Mouse (Mus musculus): ENCODE measurements around the gene 4930579F01Rik.

4930579F01Rik gene

DNA sequence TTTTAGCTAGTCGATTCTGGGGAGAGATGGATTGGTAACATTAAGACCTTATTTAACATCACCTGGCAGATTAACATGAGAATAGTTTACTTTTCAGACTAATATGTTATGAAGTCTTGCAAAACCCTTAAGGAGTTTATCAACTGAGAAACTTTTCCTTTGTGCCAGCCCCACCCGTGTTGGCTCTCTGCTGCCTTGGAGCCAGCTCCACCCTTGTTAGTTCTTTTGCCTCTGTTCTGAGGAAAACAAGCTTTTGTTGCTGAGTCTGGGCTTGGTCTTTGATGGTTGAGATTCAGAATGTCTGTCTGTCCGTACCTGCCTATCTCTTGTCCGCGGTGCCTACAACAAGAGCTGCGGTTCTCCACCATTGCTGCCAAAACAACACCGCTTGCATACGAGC, 22.5 kb upstream of the 4930579F01Rik start:
- DNase-seq (ENCODE audit: low spot score) = no peak

DNA sequence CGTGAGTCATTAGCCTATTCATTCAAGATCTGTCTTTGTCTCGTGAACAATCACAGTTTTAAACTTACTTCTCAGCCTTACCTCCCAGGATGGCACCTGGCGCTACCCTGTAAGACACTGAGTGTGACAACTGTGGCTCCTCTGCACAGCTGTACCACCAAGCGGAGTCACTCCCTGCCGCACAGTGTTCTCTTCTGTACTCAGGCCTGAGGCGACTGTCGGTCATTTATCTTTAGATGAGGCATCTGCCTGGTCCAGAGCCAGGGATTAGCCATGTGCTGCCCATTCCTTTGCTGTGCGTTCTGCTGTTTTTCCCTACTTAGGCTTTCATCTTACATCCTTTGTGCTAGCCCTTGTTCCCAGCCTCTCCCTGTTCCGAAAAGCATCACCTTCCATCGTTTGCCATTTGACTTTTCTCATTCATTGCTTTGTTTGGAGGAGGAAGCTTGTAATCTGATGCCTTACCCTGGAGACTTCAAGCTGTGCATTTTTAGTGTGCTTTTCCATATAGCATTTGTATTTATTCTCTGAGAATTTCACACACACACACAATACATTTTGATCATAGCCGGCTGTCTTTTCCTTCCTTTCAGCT, 21.9 kb upstream of the 4930579F01Rik start:
- DNase-seq (ENCODE audit: low spot score) = no peak

DNA sequence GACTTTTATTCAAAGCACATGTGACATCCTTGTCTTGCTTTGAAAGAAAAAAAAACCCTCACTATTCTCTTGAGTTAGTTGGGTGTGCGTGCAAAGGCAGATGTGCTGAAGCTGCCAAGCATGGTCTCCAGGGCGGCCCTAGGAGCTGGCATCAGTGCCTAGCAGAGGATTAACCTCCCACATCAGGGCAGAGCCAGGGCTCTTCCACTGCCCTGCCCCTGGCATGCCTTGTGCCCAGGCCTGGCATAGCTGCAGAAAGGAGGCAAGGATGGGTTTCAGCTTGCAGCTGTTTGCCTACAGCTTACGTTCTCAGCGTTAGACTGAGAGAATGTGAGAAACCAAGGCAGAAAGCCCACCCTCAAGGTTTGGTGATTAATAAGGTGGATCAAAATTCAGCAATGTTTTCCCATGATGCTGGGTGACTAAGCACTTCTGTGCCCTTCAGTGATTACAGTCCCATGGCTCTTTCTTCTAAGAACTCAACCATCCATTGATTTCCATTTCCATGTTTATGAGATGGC, 18.9 kb upstream of the 4930579F01Rik start:
- DNase-seq (ENCODE audit: low spot score) = no peak

DNA sequence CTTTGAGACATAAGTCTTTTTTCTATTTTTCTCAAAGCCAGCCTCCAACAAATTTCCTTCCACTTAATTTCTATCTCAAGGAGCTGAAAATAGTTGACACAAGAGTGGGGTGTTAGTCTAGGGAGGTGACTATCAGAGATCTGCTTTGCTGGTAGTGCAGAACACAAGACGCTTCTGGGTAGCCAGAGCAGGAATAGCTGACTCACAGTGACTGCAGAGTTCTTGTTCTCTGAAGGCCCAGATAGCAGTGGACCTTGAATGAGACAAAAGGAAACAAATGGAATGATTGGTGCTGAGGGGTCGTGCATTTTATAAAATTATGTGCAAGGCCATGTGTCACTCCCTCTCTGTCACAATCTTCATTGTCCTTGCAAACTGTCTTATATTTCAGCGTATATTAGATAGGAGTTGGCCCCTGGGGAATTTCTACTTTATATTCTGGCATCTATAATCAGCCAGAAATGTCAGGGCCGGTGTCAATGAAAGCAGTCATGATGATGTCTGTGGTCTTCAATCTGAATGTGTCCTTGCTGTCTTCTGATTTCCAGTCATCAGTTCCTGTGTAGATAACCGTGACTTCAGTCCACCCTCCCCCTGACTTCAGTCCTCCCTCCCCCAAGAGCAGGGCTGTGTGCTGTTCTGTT, 16.9 kb upstream of the 4930579F01Rik start:
- DNase-seq (ENCODE audit: low spot score) = no peak

DNA sequence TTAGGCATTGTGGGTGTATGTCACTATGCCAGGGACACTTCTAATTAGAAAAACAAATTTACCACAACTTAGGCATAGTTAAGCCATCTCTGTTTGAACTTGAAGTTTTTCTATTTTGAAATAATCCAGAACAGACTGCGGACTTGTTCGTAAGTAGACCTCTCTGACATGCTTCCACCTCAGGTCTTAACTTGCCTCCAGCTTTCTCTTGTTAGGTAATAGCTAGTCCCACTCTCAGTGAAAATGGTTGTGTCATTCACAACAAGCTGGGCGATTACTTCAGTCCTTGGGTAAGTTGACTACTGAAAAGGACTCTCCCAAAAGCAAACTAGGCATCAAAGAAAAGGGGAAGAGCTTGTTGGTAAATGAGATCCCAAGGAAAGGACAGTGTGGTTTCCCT, 15.2 kb upstream of the 4930579F01Rik start:
- DNase-seq (ENCODE audit: low spot score) = no peak

DNA sequence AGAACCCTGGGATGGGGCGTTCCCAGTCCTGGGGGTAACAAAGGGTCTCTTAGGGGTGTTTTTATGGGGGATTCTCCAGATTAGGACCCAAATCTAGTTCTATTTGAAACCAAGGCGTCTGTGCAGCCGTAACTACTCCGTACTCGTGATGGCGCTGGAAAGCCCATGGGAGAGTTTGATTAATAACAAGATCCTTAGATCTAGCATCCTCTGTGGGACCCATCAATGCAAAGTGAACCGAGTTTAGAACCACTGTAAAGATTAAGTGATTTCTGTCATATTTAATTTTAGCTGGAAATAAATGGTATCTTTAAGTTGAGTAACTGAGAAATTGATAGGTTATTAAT, 5.1 kb upstream of the 4930579F01Rik start:
- no peak for DNase-seq (ENCODE audit: low spot score)

DNA sequence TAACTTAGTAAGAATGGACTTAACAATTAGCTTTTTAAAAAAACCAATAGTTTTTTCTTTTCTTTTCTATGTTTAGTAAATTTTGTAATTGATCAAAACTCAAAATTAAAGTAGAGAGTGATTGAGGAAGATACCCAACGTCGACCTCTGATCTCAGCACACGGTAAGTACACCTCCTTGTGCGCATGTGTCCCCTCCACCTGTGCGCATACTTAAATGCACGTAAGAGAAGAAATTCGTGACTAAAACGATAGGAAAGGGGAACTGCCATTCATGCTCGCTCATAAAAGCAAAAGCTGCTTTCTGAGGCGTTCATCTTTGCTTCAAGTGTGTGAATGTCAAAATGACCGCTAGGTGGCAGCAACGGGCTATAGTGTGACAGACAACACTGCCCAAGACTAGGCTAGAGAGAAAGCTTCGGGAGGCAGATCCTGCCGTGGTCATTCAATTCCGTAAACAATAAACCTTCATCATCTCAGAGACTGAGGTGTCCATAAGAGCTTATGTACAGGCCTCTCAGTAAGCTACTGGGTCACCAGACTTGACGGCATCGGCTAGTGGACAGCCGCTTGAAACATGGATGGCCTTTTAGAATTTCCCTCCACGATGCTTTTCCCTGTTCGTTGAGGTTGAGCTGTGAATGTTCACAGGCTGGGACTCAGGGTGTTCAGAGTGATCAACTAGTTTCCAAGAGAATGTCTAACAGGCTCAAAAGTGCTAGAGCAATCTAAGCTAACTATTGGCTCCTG, 4.5 kb upstream of the 4930579F01Rik start:
- DNase-seq (ENCODE audit: low spot score) = peak; percentile 78

DNA sequence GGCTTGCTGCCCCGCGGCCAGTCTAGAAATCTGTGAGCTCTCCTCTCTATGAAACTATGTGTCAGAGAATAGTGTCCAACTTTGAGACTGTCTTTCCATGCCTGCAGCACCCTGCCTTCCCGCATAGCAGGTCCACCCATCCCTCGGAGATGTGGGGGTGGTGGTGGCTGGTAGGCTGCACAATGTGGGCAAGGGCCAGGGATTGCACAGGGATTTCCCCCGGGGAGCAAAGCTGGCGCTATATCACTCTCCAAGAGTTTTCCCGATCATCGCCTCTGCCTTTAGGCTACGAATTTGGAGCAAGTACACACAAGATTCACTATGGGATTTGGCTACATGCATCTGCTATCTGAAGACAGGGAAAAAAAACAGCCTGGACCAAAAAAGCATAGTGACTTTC, 3.9 kb upstream of the 4930579F01Rik start:
- DNase-seq (ENCODE audit: low spot score) = no peak

DNA sequence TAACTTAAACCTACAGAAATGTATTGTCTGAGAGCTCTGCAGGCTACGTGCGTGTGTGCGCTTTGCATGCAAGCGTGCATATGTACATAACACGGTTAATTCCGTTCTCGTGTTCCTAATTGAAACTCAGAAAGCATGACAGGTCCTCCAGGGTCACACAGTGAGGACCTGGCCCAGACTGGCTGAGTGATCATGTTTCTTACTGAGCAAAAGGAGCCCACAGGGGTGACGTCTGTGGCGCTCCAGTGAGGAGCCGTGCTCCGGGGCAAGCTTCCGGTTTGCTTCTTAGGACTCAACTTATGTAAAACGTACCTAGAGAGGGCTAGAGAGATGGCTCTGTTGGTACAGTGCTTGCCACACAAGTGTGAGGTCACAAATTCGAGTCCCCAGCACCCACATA, 3.5 kb upstream of the 4930579F01Rik start:
- no peak for DNase-seq (ENCODE audit: low spot score)

DNA sequence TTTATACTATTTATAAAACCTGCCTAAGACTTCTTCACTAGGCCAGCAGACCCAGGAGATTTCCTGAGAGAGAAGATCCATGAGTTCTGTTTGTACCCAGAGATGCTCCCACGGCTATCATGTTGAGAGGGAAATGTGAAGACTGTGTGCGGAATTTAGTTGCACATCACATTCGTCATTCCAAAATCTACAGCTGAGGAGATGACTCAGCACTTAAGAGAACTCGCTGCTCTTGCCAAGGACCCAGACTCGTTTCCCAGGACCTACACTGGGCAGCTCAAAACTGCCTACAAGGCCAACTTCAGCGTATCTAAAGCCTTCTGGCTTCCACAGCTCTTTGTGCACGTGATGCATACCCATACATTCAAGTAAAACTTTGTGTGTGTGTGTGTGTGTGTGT, 1.4 kb downstream of the 4930579F01Rik start:
- no peak for DNase-seq (ENCODE audit: low spot score)

DNA sequence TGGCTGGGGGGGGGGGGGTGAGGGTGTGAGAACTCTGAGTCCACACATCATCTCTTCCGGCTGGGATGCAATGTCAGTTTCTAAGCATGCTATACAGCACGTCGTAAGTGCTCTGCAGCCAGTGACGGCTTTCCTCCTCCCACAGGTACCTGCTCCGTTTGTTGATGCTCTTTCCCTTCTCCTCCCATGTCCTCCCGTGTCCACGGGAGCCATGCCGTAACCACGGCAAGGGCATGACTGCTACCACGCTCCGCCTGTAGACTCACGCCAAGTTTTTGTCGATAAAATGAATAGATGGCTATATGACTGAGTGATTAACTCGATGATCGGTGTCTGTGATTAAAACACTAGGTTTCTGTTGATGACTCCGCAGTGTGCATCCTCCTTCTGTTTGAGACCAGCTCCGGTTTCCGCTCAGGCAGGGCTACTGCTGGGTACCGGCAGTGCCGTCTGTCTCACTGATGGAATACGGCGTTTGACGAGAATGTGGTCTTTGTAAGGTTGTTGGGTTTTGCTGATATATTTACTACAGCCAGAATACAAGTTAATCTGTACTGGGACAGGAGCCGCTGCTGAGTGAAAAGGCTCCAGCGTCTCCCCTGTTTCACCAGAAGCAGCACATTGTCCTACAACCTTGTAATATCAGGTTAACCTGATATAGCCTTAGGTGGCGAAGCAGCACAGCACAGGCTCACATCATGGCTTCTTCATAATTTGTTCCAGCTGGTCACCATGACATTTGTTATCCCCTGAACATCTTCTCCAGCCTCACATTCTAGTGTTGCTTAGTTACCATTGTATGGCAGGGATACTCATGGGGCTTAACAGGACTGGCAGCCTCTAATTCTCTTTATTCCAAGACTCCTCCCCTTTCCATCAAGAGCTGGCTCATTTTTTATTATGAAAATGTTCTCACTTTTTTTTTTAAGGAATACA, 7.4 kb downstream of the 4930579F01Rik start:
- DNase-seq (ENCODE audit: low spot score) = no peak

DNA sequence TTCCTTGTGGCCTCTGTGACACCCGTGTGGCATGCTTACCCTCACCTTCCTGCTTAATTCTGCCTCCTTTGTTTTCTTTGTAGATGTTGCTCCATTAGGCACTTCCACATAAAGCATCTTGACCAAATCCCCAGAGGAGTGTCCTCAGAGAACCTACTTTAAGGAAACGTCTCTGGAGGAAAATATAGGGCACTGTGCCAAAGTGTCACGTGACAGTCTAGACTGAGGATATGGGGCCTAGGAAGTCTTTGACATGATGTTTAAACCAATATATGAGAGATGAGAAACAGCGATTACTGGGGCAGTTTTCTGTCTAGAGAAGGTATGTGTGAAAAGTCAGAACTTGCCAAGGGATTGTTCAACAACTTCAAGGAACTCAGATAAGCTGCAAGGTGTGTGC, 8.3 kb downstream of the 4930579F01Rik start:
- no peak for DNase-seq (ENCODE audit: low spot score)

DNA sequence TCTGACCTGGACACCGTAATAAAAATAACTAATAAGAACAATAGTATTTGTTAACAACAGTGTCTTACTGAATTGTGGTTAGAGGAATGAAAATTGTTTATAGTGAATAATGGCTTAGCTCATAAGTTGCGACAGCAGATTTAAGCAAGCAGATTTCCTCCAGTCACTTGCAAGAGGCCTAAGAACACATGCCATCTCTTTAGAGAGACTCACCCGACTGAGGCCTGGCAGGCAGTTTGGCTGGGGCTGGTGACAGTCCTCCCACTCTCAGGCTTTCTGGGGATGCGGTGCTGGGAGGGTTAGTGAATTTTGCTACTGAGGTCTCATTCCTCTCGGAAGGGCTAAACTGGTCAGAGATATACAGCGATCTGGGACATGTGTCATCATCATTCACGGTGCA, 10.3 kb downstream of the 4930579F01Rik start:
- DNase-seq (ENCODE audit: low spot score) = no peak

DNA sequence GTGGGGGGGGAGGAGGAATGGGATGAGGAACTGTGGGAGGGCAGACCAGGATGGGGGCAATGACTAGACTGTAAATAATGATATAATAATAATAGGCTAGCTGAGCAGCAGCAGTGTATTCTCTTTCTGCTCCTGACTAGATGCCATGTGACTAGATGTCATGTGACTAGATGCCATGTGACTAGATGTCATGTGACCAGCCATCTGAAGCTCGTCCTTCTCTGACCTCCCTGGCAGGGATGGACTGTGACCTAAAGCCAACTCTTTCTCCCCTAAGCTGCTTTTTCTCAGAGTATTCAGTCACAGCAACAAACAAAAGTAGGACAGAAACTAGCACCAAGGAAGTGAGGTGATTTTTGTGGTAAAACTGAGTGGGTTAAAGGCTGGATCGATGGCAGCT, 11.6 kb downstream of the 4930579F01Rik start:
- DNase-seq (ENCODE audit: low spot score) = no peak

DNA sequence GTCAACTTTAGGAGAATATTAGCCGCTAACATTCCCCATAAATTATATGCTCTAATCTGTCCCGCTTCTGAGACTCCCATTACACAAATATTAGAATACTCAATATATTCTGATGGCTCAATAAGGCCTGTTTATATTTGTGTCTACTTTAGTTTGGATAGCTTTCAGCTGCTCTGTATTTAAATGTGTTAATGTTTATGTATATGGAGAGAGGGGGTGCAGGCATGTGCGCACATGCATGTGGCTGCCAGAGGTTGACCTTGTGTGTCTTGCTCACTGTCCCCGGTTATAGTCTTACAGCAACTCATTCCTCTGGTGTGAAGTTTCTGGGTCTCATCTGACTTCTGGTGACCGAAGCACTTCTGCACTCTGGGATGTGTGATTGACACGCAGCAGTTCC, 18.1 kb downstream of the 4930579F01Rik start:
- DNase-seq (ENCODE audit: low spot score) = no peak

DNA sequence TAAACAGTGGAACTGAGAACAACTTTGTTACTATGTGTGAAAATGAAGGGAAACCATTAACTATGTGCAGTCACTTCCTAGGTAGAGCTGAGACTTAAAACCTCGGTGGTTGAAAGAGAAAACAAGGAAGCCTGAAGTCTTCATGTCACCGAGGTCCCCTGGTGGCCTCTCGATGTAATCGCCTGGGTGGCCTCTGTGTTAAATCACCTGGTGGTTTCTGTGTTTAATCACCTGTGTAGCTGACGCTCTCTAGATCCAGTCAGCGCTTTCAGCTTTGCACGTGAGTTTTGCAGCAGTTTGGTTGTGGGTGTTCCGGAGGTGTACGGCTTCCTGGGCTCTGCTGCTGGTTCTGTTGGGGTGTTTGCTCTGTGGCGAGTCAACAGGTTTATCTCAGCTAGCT, 20.3 kb downstream of the 4930579F01Rik start:
- DNase-seq (ENCODE audit: low spot score) = no peak

DNA sequence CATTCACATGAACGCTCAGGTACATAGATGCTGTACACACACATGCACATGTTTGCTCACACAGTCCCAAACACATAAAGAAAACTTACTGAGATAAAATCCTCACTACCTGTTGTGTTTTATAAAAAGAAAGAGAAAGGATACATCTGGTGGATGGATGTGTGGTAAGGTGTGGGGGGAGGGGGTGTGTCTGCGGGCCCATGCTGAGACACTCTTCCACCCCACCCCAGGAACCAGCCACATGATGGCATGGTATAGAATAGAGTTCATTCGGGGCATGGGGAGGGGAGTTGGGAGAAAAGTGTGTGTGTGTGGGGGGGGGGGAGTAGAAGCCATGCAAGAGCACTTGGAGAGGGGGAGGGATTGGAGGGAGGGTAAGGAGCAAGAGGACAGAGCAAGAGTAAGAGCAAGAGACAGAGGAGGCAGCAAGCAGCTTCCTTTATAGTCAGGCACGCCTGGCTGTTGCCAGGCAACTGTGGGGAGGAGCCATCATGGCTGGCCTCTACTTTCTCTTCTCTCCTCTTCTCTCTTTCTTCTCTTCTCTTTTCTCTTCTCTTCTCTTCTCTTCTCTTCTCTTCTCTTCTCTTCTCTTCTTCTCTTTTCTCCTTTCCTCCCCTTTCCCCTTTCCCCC, 31.0 kb downstream of the 4930579F01Rik start:
- DNase-seq (ENCODE audit: low spot score) = no peak

DNA sequence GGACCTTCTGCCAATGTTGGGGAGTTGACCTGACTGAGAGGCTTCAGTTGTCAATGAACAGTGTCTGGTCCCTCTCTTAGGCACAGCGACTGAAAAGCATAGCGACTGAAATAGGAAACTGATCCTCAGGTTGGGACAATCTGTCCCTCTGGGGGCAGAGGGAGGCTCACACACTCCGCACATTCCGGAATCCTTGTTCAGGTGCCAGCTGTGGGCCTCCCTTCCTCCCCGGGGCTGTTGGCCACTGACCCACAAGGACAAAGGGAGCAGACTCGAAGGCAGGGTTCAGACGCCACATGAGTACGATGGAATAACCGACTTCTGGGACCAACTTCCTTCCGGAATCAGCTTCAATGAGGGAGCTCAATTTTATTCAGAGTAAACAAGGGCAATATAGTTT, 32.0 kb downstream of the 4930579F01Rik start:
- no peak for DNase-seq (ENCODE audit: low spot score)

DNA sequence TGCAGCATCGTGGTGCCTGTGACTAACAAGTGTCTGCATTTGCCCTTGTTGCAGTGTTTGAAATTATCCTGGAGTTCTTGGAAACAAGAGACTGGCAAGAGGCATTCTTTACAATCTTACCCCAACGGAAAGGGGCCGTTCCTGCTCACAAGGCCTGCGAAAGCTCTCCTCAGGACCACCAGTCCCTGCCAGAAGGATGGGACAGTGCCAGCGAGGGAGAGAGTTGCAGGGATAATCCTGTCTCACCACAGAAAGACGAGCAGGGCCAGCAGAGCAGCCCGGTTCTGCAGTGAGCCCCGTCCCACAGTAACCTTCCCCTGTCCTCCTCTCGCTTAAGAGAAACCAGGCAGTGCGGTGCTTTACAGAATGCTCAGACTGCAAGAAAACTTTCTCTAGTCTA, 37.0 kb downstream of the 4930579F01Rik start:
- no peak for DNase-seq (ENCODE audit: low spot score)

DNA sequence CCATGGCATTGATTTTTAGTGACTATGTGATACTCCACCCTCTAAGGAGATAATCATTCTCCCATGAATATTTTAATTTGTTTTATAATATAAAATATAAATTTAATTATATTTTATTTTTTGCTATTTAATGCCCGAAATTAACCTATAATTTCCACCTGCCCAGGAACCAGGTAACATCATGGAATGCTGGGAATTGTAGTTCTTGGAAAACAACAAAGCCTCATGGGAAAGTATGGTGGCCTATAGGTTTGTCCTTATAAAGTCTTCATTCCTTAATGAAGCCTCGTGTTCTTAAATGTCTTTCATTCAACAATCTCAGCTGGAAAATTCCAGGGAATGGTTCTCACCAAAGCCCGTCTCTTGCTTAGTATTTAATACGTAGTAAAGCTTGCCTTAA, 38.6 kb downstream of the 4930579F01Rik start:
- no peak for DNase-seq (ENCODE audit: low spot score)

DNA sequence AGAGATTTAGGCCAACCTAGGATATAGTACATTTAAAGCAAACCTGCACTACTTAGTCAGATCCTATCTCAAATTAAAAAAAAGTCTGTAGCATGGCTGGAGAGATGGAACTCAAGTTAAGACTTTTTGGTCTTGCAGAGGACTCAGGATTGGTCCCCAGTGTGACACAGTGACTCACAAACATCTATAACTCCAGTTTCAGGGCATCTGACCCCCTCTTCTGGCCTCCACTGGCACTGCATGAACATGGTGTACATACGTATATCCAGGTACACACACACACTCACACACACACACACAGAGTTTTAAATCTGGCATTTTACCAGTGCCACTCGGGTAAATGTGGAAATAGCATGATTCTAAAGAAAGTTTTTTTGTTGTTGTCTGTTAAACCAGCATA, 44.8 kb downstream of the 4930579F01Rik start:
- DNase-seq (ENCODE audit: low spot score) = no peak

DNA sequence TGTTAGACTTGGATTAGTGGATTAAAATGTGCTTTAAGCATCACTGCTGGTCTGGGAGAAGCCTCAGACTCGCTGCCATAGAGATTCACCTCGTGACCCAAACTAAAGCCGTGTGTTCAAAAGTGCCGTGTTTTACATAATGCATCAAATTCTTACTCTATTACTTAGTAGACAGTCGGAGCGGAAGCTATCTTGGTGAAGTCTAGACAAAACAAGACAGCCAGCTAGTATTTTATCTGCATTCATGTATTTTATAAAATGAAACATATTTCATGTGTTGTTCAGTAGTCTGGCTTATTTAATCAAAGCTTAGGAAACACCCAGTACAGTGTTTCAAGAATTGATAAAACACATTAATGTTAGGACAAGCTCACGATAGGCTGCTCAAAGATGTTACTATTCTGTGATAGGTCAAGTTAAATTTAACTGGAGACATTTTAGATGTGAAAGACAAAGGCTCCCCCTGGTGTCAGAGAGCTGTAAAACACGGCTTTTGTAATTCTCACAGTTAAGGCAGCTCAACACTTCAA, 48.9 kb downstream of the 4930579F01Rik start, which contains the start of gene Mttp:
Gene Mttp, minus strand, starts transcription at position 327 of the 530 bp plus-strand sequence.
- peak; percentile 47 for DNase-seq (ENCODE audit: low spot score)
